Mouse (Mus musculus) cerebellum, postnatal 25 days (tissue): ENCODE results near the gene Nt5c1b.

Source experiments
- DNase-seq, 2 experiments: peaks; one replicate each; pipeline ENCODE4 v3.0.0; 2021; ENCODE audit warnings: mixed read lengths in 2 of 2

Gene Nt5c1b

GRCm38 (mm10) chr12:10369673-10370072 is at the start of gene Nt5c1b:
Nt5c1b (plus strand) TSS chr12:10369973.
- DNase-seq: no peak

GRCm38 (mm10) chr12:10327651-10328050 is 42.1 kb upstream of the Nt5c1b start:
- no peak for DNase-seq

- no peak for DNase-seq
Observed at GRCm38 (mm10) chr12:10329460-10329859, 40.3 kb upstream of the Nt5c1b start.

- no peak for DNase-seq
Observed at GRCm38 (mm10) chr12:10340604-10341003, 29.2 kb upstream of the Nt5c1b start.

- DNase-seq: no peak
Observed at GRCm38 (mm10) chr12:10350706-10351105, 19.1 kb upstream of the Nt5c1b start.

GRCm38 (mm10) chr12:10357756-10358155 is 12.0 kb upstream of the Nt5c1b start:
- DNase-seq: no peak

GRCm38 (mm10) chr12:10390671-10391441 is 21.1 kb downstream of the Nt5c1b start, which contains the start of gene Rdh14:
Rdh14 (plus strand) TSS chr12:10390772.
- peak; percentile 97 to 98 for DNase-seq

GRCm38 (mm10) chr12:10400788-10401187 is 31.0 kb downstream of the Nt5c1b start:
- DNase-seq: no peak

- no peak for DNase-seq
Observed at GRCm38 (mm10) chr12:10402421-10403115, 32.8 kb downstream of the Nt5c1b start.

- no peak for DNase-seq
Observed at GRCm38 (mm10) chr12:10410511-10411179, 40.9 kb downstream of the Nt5c1b start.

GRCm38 (mm10) chr12:10411453-10411852 is 41.7 kb downstream of the Nt5c1b start:
- DNase-seq: no peak

GRCm38 (mm10) chr12:10422347-10422746 is 52.6 kb downstream of the Nt5c1b start:
- DNase-seq: no peak

GRCm38 (mm10) chr12:10425982-10426863 is 56.5 kb downstream of the Nt5c1b start:
- DNase-seq: no peak

- no peak for DNase-seq
Observed at GRCm38 (mm10) chr12:10430999-10431398, 61.2 kb downstream of the Nt5c1b start.

- DNase-seq: peak; percentile 85 to 91
Observed at GRCm38 (mm10) chr12:10438054-10439001, 68.6 kb downstream of the Nt5c1b start.
